Mouse (Mus musculus): Measurements from ENCODE around the gene Clpb. TPM values are rescaled to one million over a fixed set of nuclear protein-coding genes. Genes with fewer than 3 reads are reported as not detected.

The Clpb gene
- polyA plus RNA-seq, 1 experiment from 2014 or later, result 40.2 TPM

DNA sequence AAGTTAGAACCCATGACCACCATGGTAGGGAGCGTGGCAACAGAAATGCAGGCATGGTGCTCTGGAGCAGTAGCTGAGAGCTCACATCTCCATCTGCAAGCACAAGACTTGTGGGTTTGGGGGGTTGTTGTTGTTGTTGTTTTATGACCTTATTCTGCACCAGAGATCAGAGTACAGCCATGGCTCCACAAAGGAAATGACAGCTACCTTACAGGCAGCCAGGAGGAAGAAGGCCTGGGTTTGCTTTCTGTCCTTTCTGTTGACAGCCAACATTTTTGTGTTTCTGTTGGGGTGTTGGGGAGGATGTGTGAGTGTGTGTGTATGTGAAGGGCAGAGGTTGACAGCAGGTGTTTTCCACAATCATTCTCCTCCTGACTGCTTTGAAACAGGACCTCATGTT lies 71.9 kb downstream of the Clpb start:
- H3K4me2 ChIP-seq (replicated peaks; ENCODE audit: low read depth), result no peak overlapping the region
- H3K36me3 ChIP-seq (ENCODE audit: control insufficient read depth, insufficient read depth, low read length), result no peaks in the 10 kb centered on the region; the same call in 1 of the 2 replicates
- H3K4me1 ChIP-seq (replicated peaks; ENCODE audit: control insufficient read depth, insufficient read depth), result no peaks in the 10 kb centered on the region
- H3K27me3 ChIP-seq (ENCODE audit: control insufficient read depth, insufficient read depth, low read length), result no peaks in the 10 kb centered on the region
- no peak overlapping the region for H3K4me3 ChIP-seq (ENCODE audit: low read depth, low read length)
- no peak overlapping the region for H3K9ac ChIP-seq (ENCODE audit: low read length)
- H3K27ac ChIP-seq (replicated peaks), result no peak overlapping the region
- DNase-seq (ENCODE audit: low spot score), result no peak
- WGBS, result 90% methylated on average over 1 of the region's 1 CpGs
- no peak for TF ChIP-seq CTCF (IDR thresholded peaks at IDR 0.05; ENCODE audit: low read depth)
- no peak for TF ChIP-seq EP300 (optimal IDR thresholded peaks at IDR 0.05)
- no peaks in the 10 kb centered on the region for H3K9me3 ChIP-seq (ENCODE audit: control insufficient read depth, low read length)
- no peak for ATAC-seq (ENCODE audit: low FRiP score, low TSS enrichment)

DNA sequence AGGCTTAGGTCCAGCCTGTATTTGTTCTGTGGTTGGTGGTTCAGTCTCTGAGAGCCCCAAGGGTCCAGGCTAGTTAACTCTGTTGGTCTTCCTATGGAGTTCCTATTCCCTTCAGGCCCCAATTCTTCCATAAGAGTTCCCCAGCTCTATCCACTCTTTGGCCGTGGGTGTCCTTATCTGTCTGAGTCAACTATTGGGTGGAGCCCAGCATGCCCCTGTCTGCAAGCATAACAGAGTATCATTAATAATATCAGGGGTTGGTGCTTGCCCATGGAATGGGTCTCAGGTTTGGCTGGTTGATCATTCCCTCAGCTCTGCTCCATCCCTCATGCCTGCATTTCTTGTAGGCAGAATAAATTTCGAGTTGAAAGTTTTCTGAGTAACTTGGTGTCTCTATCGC lies 74.3 kb downstream of the Clpb start:
- no peak for TF ChIP-seq CTCF (IDR thresholded peaks at IDR 0.05; ENCODE audit: low read depth)
- TF ChIP-seq EP300 (optimal IDR thresholded peaks at IDR 0.05), result no peak
- 72% methylated on average over 3 of the region's 3 CpGs for WGBS
- H3K4me1 ChIP-seq (replicated peaks; ENCODE audit: control insufficient read depth, insufficient read depth), result no peaks in the 10 kb centered on the region
- no peaks in the 10 kb centered on the region for H3K27me3 ChIP-seq (ENCODE audit: control insufficient read depth, insufficient read depth, low read length)
- ATAC-seq (ENCODE audit: low FRiP score, low TSS enrichment) (no peak), DNase-seq (ENCODE audit: low spot score) (no peak)
- no peaks in the 10 kb centered on the region for H3K9me3 ChIP-seq (ENCODE audit: control insufficient read depth, low read length)
- H3K27ac ChIP-seq (replicated peaks), result no peak overlapping the region
- H3K36me3 ChIP-seq (ENCODE audit: control insufficient read depth, insufficient read depth, low read length), result no peaks in the 10 kb centered on the region; the same call in 1 of the 2 replicates
- no peak overlapping the region for H3K4me2 ChIP-seq (replicated peaks; ENCODE audit: low read depth)
- no peak overlapping the region for H3K4me3 ChIP-seq (ENCODE audit: low read depth, low read length)
- H3K9ac ChIP-seq (ENCODE audit: low read length), result no peak overlapping the region

DNA sequence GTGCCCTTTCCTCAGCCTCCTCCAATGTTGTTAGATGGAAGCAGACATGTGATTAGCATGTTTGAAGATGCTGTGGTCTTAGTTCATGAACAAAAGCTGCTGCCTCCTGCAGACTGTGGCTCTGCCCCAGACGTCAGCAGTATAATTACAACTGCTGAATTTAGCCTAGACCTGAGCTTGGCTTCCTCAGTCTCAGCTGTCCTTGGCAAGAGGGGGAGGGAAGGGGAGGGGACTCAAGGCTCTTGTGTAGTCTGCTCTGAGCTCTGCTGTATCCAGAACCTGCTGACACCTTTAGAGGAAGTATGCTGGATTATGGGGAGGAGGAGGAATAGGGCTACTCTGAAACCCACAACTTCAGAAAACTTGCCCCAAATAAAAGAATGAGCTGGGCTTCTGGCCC lies 76.2 kb downstream of the Clpb start:
- Histone ChIP-seq H3K27me3 (ENCODE audit: control insufficient read depth, insufficient read depth, low read length) (no peaks in the 10 kb centered on the region), H3K4me3 (ENCODE audit: low read depth, low read length) (no peak overlapping the region), H3K9me3 (ENCODE audit: control insufficient read depth, low read length) (no peaks in the 10 kb centered on the region), H3K36me3 (ENCODE audit: control insufficient read depth, insufficient read depth, low read length) (no peaks in the 10 kb centered on the region; the same call in 1 of the 2 replicates), H3K27ac (replicated peaks) (no peak overlapping the region), H3K4me2 (replicated peaks; ENCODE audit: low read depth) (no peak overlapping the region), H3K9ac (ENCODE audit: low read length) (no peak overlapping the region), H3K4me1 (replicated peaks; ENCODE audit: control insufficient read depth, insufficient read depth) (no peaks in the 10 kb centered on the region)
- no peak for DNase-seq (ENCODE audit: low spot score)
- no peak for ATAC-seq (ENCODE audit: low FRiP score, low TSS enrichment)
- WGBS, result 41% methylated on average over 1 of the region's 1 CpGs
- TF ChIP-seq EP300 (optimal IDR thresholded peaks at IDR 0.05) (no peak), CTCF (IDR thresholded peaks at IDR 0.05; ENCODE audit: low read depth) (no peak)

DNA sequence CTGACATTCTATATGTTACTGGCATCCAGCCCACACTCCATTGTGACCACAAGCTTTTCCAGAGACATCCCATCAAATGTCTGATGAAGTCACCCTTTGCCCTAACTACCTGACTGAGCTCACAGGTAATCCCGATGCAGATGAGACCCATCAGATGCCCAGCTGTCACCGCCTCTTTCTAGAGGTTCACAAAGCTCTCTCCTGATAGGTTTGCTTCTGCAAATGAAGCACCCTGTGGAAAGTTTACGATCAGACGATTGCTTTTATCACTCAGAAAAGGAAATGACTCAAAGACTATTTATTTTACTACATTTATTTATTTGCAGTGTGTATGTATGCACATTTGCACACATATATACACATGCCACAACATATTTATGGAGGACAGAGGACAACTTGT lies 80.1 kb downstream of the Clpb start:
- H3K4me3 ChIP-seq (ENCODE audit: low read depth, low read length), result no peak overlapping the region
- H3K27me3 ChIP-seq (ENCODE audit: control insufficient read depth, insufficient read depth, low read length), result no peaks in the 10 kb centered on the region
- DNase-seq (ENCODE audit: low spot score) (no peak), ATAC-seq (ENCODE audit: low FRiP score, low TSS enrichment) (no peak)
- TF ChIP-seq EP300 (optimal IDR thresholded peaks at IDR 0.05) (no peak), CTCF (IDR thresholded peaks at IDR 0.05; ENCODE audit: low read depth) (no peak)
- no peaks in the 10 kb centered on the region for H3K4me1 ChIP-seq (replicated peaks; ENCODE audit: control insufficient read depth, insufficient read depth)
- H3K4me2 ChIP-seq (replicated peaks; ENCODE audit: low read depth), result no peak overlapping the region
- H3K9ac ChIP-seq (ENCODE audit: low read length), result no peak overlapping the region
- no peak overlapping the region for H3K27ac ChIP-seq (replicated peaks)
- 56% methylated on average over 4 of the region's 4 CpGs for WGBS
- no peaks in the 10 kb centered on the region for H3K36me3 ChIP-seq (ENCODE audit: control insufficient read depth, insufficient read depth, low read length)
- H3K9me3 ChIP-seq (ENCODE audit: control insufficient read depth, low read length), result no peaks in the 10 kb centered on the region

DNA sequence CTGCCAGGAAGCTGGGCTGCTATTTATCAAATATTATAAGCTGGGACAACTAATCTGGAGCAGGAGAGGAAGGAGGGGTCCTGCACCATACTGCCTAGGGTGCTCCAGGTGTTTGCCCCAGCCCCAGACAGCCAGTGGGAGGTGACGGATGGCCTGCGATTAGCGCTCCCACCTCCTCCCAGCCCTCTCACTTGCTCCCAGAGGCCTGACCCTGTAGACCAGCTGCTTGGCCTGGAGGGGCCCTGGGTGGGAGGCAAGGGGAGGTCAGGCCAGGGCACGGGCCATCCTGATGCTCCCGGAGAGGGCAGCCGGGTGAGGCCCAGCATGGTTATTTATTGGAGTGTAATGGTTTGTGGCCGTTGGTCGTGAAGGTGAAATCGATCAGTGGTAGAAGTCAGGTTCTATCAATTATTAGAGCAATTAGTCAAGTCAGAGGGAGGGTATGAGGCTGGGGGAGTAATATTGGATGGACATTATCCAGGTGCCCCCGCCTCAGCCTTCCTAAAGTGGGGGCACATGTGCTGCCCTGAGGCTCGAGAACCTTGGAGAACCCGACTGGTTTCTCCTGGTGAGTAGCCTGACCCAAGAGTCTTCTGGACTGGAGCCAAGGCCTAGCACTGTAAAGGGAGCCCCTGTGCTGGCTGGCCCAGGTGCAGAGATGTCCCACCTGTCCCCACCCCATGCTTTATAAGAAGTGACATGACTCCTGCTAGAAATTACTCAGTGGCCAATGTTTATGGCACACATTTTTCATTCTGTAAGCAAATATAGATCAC lies 83.3 kb downstream of the Clpb start:
- Histone ChIP-seq H3K27me3 (ENCODE audit: control insufficient read depth, insufficient read depth, low read length) (no peaks in the 10 kb centered on the region), H3K9me3 (ENCODE audit: control insufficient read depth, low read length) (no peaks in the 10 kb centered on the region), H3K9ac (ENCODE audit: low read length) (no peak overlapping the region), H3K36me3 (ENCODE audit: control insufficient read depth, insufficient read depth, low read length) (no peaks in the 10 kb centered on the region; the same call in 1 of the 2 replicates), H3K4me2 (replicated peaks; ENCODE audit: low read depth) (no peak overlapping the region), H3K27ac (replicated peaks) (no peak overlapping the region), H3K4me1 (replicated peaks; ENCODE audit: control insufficient read depth, insufficient read depth) (no peaks in the 10 kb centered on the region), H3K4me3 (ENCODE audit: low read depth, low read length) (no peak overlapping the region)
- no peak for TF ChIP-seq CTCF (IDR thresholded peaks at IDR 0.05; ENCODE audit: low read depth)
- TF ChIP-seq EP300 (optimal IDR thresholded peaks at IDR 0.05), result no peak
- ATAC-seq (ENCODE audit: low FRiP score, low TSS enrichment), result no peak
- 58% methylated on average over 12 of the region's 12 CpGs for WGBS
- no peak for DNase-seq (ENCODE audit: low spot score)

DNA sequence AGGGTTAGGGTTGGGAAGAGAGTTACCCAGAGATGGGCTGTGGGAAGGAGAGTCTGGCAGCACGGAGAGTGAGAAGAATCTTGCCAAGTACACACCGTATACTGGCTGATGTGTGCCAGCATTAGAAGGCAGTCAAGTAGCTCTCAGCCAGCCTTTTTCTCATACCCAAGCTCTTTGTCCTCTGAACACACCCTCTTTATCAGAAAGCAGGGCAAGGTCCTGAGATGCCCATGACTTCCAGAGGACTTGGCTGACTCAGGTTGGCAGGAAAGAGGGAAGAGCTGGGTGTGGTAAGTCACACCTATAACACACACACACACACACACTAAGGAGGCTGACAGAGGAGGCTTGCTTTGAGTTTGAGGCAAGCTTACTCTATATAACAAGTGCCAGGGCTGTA lies 86.8 kb downstream of the Clpb start:
- H3K27me3 ChIP-seq (ENCODE audit: control insufficient read depth, insufficient read depth, low read length), result no peaks in the 10 kb centered on the region
- ATAC-seq (ENCODE audit: low FRiP score, low TSS enrichment) (peak; percentile 93), DNase-seq (ENCODE audit: low spot score) (peak; percentile 59)
- no peaks in the 10 kb centered on the region for H3K9me3 ChIP-seq (ENCODE audit: control insufficient read depth, low read length)
- no peak overlapping the region for H3K4me3 ChIP-seq (ENCODE audit: low read depth, low read length)
- peaks cover 5% of the 10 kb centered on the region; the same call in 1 of the 2 replicates for H3K36me3 ChIP-seq (ENCODE audit: control insufficient read depth, insufficient read depth, low read length)
- TF ChIP-seq EP300 (optimal IDR thresholded peaks at IDR 0.05) (no peak), CTCF (IDR thresholded peaks at IDR 0.05; ENCODE audit: low read depth) (no peak)
- no peak overlapping the region for H3K9ac ChIP-seq (ENCODE audit: low read length)
- no peaks in the 10 kb centered on the region for H3K4me1 ChIP-seq (replicated peaks; ENCODE audit: control insufficient read depth, insufficient read depth)
- 49% methylated on average over 2 of the region's 2 CpGs for WGBS
- H3K4me2 ChIP-seq (replicated peaks; ENCODE audit: low read depth), result no peak overlapping the region
- H3K27ac ChIP-seq (replicated peaks), result peak overlapping the region; percentile 65

Measured in stomach, postnatal 0 days (tissue).